In genomic region chr2:118972687-118973376, GRCm38 (mm10) we compare ENCODE assay signal across 8 mouse cellular contexts. TPM values are rescaled to one million over a fixed set of nuclear protein-coding genes. Genes with fewer than 3 reads are reported as not detected.
DNase-seq lines count a peak whose midpoint lies in the region; ATAC-seq and TF ChIP-seq lines count a peak whose summit lies in the region.

No protein-coding gene starts in this region.

- peak; percentile 95 for TF ChIP-seq CTCF in brain, embryonic 14.5 days (IDR thresholded peaks at IDR 0.05; ENCODE audit: borderline replicate concordance, extremely low read depth, insufficient read depth, insufficient read length)

- peaks cover 26% of the 10 kb centered on the region for H3K27me3 ChIP-seq in heart, embryonic 11.5 days (ENCODE audit: control insufficient read depth, insufficient read depth, low read length)
- peaks cover 35% of the 10 kb centered on the region for H3K27me3 ChIP-seq in kidney, embryonic 16.5 days (ENCODE audit: insufficient read depth, low read length)

- 0 out of 2 replicates have a peak, but pooled peaks cover 10% of the 10 kb centered on the region for H3K4me1 ChIP-seq in heart, embryonic 11.5 days (ENCODE audit: control insufficient read depth, insufficient read depth, low read length)
- 0 out of 2 replicates have a peak, but pooled peaks cover 6% of the 10 kb centered on the region for H3K4me1 ChIP-seq in kidney, embryonic 16.5 days (ENCODE audit: insufficient read depth, low read length)

- H3K36me3 ChIP-seq in heart, embryonic 11.5 days (ENCODE audit: control insufficient read depth, insufficient read depth, low read length), result no peaks in the 10 kb centered on the region
- H3K36me3 ChIP-seq in kidney, embryonic 16.5 days (ENCODE audit: insufficient read depth, low read length), result no peaks in the 10 kb centered on the region

- H3K27ac ChIP-seq in heart, embryonic 11.5 days (ENCODE audit: low read depth, low read length), result no peak overlapping the region
- no peak overlapping the region for H3K27ac ChIP-seq in kidney, embryonic 16.5 days (ENCODE audit: low read length)

- peak overlapping the region; percentile 61 for H3K9ac ChIP-seq in heart, embryonic 11.5 days (ENCODE audit: low read depth, low read length)
- H3K9ac ChIP-seq in kidney, embryonic 16.5 days (replicated peaks; ENCODE audit: low read length), result peak overlapping the region; percentile 67

- WGBS in heart, embryonic 11.5 days (ENCODE audit: insufficient replicate concordance), result 1% methylated on average over 33 of the region's 33 CpGs
- 1% methylated on average over 33 of the region's 33 CpGs for WGBS in kidney, embryonic 16.5 days

- peak overlapping the region; percentile 81 for H3K4me2 ChIP-seq in heart, embryonic 11.5 days
- peak overlapping the region; percentile 73 for H3K4me2 ChIP-seq in kidney, embryonic 16.5 days (replicated peaks; ENCODE audit: low read depth, low read length)

- ATAC-seq in erythroblast, adult 5-6 weeks (replicated peaks; ENCODE audit: low FRiP score, poor library complexity, severe bottlenecking), result peak; percentile 90
- ATAC-seq in heart, embryonic 11.5 days (replicated peaks; ENCODE audit: insufficient number of reproducible peaks, low FRiP score, low TSS enrichment), result peak; percentile 75; the same call in 1 of the 2 replicates
- ATAC-seq in kidney, embryonic 16.5 days (ENCODE audit: low FRiP score, low TSS enrichment), result peak; percentile 83

- DNase-seq in CD4-positive helper T cell, adult 2 months (ENCODE audit: low read depth, low spot score), result peak; percentile 82
- peak; percentile 93 for DNase-seq in brain, embryonic 14.5 days (ENCODE audit: low read depth)
- peak; percentile 87 for DNase-seq in liver
- DNase-seq in monocyte, adult 2 months (ENCODE audit: low read depth in 1 of 2, low spot score in 2 of 2), result peak; percentile 55 to 76
- peak; percentile 75 to 84 for DNase-seq in spleen, postnatal 14 days (ENCODE audit: low spot score in 2 of 2)

- no peak for TF ChIP-seq POLR2A in brain, embryonic 14.5 days (IDR thresholded peaks at IDR 0.05; ENCODE audit: borderline replicate concordance, extremely low read depth, insufficient read depth, insufficient read length, poor library complexity, severe bottlenecking)

- H3K9me3 ChIP-seq in heart, embryonic 11.5 days (replicated peaks; ENCODE audit: control insufficient read depth, low read length), result no peaks in the 10 kb centered on the region
- H3K9me3 ChIP-seq in kidney, embryonic 16.5 days (ENCODE audit: low read length), result no peaks in the 10 kb centered on the region

- H3K4me3 ChIP-seq in heart, embryonic 11.5 days (ENCODE audit: low read depth, low read length), result peak overlapping the region; percentile 36
- H3K4me3 ChIP-seq in kidney, embryonic 16.5 days (ENCODE audit: low read length), result peak overlapping the region; percentile 46

RNA-seq across cellular contexts. Expression of gene Chst14, which starts 46.5 kb away (rescaled TPM):
- polyA plus RNA-seq in brain, embryonic 14.5 days (2012; rRNA removed), result 8.4 and 10.7 TPM in 2 replicates
- 1.5 and 2.7 TPM in 2 replicates for total RNA-seq in erythroblast, adult 5-6 weeks (2015; ENCODE audit: low replicate concordance)
- 0.43 TPM in 1 of 2 replicates, not detected in the other for total RNA-seq in erythroblast, adult 5-6 weeks (2017; ENCODE audit: low replicate concordance)
- polyA plus RNA-seq in heart, embryonic 11.5 days (2014; fragmentation: Nextera tagmentation; extraction: Ambion mirVana), result 19.6 and 22.3 TPM in 2 replicates
- 26.8 and 28.6 TPM in 2 replicates for polyA plus RNA-seq in kidney, embryonic 16.5 days (2015; fragmentation: Nextera tagmentation; extraction: Ambion mirVana)

RNA-seq across cellular contexts. Expression of gene Ccdc32, which starts 56.4 kb away (rescaled TPM):
- polyA plus RNA-seq in brain, embryonic 14.5 days (2012; rRNA removed), result 20.9 and 23.0 TPM in 2 replicates
- total RNA-seq in erythroblast, adult 5-6 weeks (2015; ENCODE audit: low replicate concordance), result 1.9 and 8.8 TPM in 2 replicates
- 4.9 and 7.5 TPM in 2 replicates for total RNA-seq in erythroblast, adult 5-6 weeks (2017; ENCODE audit: low replicate concordance)
- 16.4 and 17.1 TPM in 2 replicates for polyA plus RNA-seq in heart, embryonic 11.5 days (2014; fragmentation: Nextera tagmentation; extraction: Ambion mirVana)
- 23.3 and 26.9 TPM in 2 replicates for polyA plus RNA-seq in kidney, embryonic 16.5 days (2015; fragmentation: Nextera tagmentation; extraction: Ambion mirVana)
